Mouse (Mus musculus) olfactory bulb, adult 2 months (tissue): ENCODE measurements around the gene Arhgap23.

Source experiments
- CTCF ChIP-seq: fragments of 200-500 bp; IDR thresholded peaks from 2 replicates; pipeline ENCODE4 v1.5.1; 2012; ENCODE audit warnings: low read depth, mild to moderate bottlenecking, low read length, moderate library complexity; ENCODE audit not compliant: insufficient read depth
- POLR2A ChIP-seq: fragments of 200-500 bp; IDR thresholded peaks from 2 replicates; pipeline ENCODE4 v1.6.1; 2012; ENCODE audit warnings: mild to moderate bottlenecking, low read depth, low read length, moderate library complexity; ENCODE audit not compliant: insufficient read depth

- no peak for TF ChIP-seq CTCF
- no peak for TF ChIP-seq POLR2A
Observed at GRCm38 (mm10) chr11:97533653-97534052, 118.3 kb downstream of the Arhgap23 start.
